Mouse (Mus musculus): Measurements from ENCODE around the gene Gpr153. TPM values are rescaled to one million over a fixed set of nuclear protein-coding genes. Genes with fewer than 3 reads are reported as not detected.
A peak's percentile ranks its signal among the peaks of the same experiment; 100 is the strongest.
"Not testable (repeated sequence)": the region's sequence is repeated elsewhere in the genome, so short reads cannot be mapped to it uniquely, and the experiment has no call there.

Gpr153 gene
- total RNA-seq (2021): 1 to 10 TPM; 5.3 to 7.4 TPM
- long read RNA-seq, experiment 1, transcript Gpr153-203 (6 exons, 3,777 nt): major isoform, 5 of 12 reads
- long read RNA-seq, experiment 1, partial matches to known transcripts: 0 of 12 reads
- long read RNA-seq, experiment 1, other reads (novel, unspliced or antisense): 5 of 12 reads
- long read RNA-seq, experiment 2, transcript Gpr153-203 (6 exons, 3,777 nt): major isoform, 8 of 20 reads
- long read RNA-seq, experiment 2, partial matches to known transcripts: 7 of 20 reads
- long read RNA-seq, experiment 2, other reads (novel, unspliced or antisense): 2 of 20 reads

GRCm38 (mm10) chr4:152273621-152274236 lies at the start of gene Gpr153:
Gene Gpr153 (plus strand): TSS chr4:152274232.
- DNase-seq (ENCODE audit: low spot score in 2 of 2): peak; percentile 41 to 64

GRCm38 (mm10) chr4:152226901-152227486 lies 47.0 kb upstream of the Gpr153 start:
- no peak for DNase-seq (ENCODE audit: low spot score in 2 of 2)

GRCm38 (mm10) chr4:152227749-152228527 lies 46.1 kb upstream of the Gpr153 start:
- DNase-seq (ENCODE audit: low spot score in 2 of 2): no peak

- DNase-seq (ENCODE audit: low spot score in 2 of 2): not testable (repeated sequence)
Observed at GRCm38 (mm10) chr4:152230331-152230730, 43.7 kb upstream of the Gpr153 start.

GRCm38 (mm10) chr4:152231326-152231725 lies 42.7 kb upstream of the Gpr153 start:
- DNase-seq (ENCODE audit: low spot score in 2 of 2): no peak

GRCm38 (mm10) chr4:152232411-152232903 lies 41.6 kb upstream of the Gpr153 start:
- DNase-seq (ENCODE audit: low spot score in 2 of 2): no peak

GRCm38 (mm10) chr4:152239974-152240373 lies 34.1 kb upstream of the Gpr153 start:
- no peak for DNase-seq (ENCODE audit: low spot score in 2 of 2)

- no peak for DNase-seq (ENCODE audit: low spot score in 2 of 2)
Observed at GRCm38 (mm10) chr4:152243241-152243891, 30.7 kb upstream of the Gpr153 start.

GRCm38 (mm10) chr4:152243969-152244368 lies 30.1 kb upstream of the Gpr153 start:
- DNase-seq (ENCODE audit: low spot score in 2 of 2): no peak

- no peak for DNase-seq (ENCODE audit: low spot score in 2 of 2)
Observed at GRCm38 (mm10) chr4:152244545-152245522, 29.2 kb upstream of the Gpr153 start.

GRCm38 (mm10) chr4:152246011-152246410 lies 28.0 kb upstream of the Gpr153 start:
- DNase-seq (ENCODE audit: low spot score in 2 of 2): no peak

GRCm38 (mm10) chr4:152247195-152247594 lies 26.8 kb upstream of the Gpr153 start:
- no peak for DNase-seq (ENCODE audit: low spot score in 2 of 2)

GRCm38 (mm10) chr4:152250615-152251014 lies 23.4 kb upstream of the Gpr153 start:
- DNase-seq (ENCODE audit: low spot score in 2 of 2): no peak

- no peak for DNase-seq (ENCODE audit: low spot score in 2 of 2)
Observed at GRCm38 (mm10) chr4:152253183-152253759, 20.8 kb upstream of the Gpr153 start.

- DNase-seq (ENCODE audit: low spot score in 2 of 2): no peak
Observed at GRCm38 (mm10) chr4:152257070-152257469, 17.0 kb upstream of the Gpr153 start.

GRCm38 (mm10) chr4:152260451-152260850 lies 13.6 kb upstream of the Gpr153 start:
- DNase-seq (ENCODE audit: low spot score in 2 of 2): no peak

GRCm38 (mm10) chr4:152262187-152262586 lies 11.8 kb upstream of the Gpr153 start:
- DNase-seq (ENCODE audit: low spot score in 2 of 2): no peak

- DNase-seq (ENCODE audit: low spot score in 2 of 2): no peak
Observed at GRCm38 (mm10) chr4:152263089-152263488, 10.9 kb upstream of the Gpr153 start.

- DNase-seq (ENCODE audit: low spot score in 2 of 2): no peak
Observed at GRCm38 (mm10) chr4:152263512-152264176, 10.4 kb upstream of the Gpr153 start.
